Mouse (Mus musculus) adrenal gland, postnatal 25 days (tissue): ENCODE results near the gene Olfr1377. TPM values are rescaled to one million over a fixed set of nuclear protein-coding genes. Genes with fewer than 3 reads are reported as not detected.
"Not testable (repeated sequence)": the region's sequence is repeated elsewhere in the genome, so short reads cannot be mapped to it uniquely, and the experiment has no call there.

ENCODE experiments used
- DNase-seq: peaks from one replicate; pipeline ENCODE4 v3.0.0; 2021; ENCODE audit warnings: mixed read lengths
- long read RNA-seq: library from polyadenylated mRNA; stranded (forward); transcript quantifications from one replicate; pipeline ENCODE4 v2.0.0, GENCODE M21; 2021
- total RNA-seq: library from RNA; stranded (reverse); gene quantifications from 2 replicates; pipeline ENCODE4 v1.2.3, GENCODE M21; 2021

The Olfr1377 gene
- not detected in 2 replicates for total RNA-seq
- long read RNA-seq = 0 reads

DNA sequence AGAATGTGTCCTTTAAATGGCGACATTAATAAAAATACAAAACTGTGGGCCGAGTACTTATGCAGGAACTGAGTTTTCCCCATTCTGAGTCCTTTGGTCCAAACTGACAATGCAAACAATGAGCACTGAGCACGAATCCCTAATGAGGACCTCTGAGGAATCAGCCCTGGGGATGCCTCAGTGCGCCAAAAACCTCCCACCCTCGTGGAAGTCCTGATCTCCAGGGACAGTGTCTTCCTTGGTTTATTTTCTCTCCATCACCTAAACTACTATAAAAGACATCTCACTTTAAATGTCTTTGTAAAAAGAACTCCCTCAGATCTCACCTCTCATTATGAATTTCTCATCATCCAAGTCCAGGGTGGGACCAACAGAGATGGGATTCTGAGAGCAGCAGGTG lies at the start of gene Olfr1377:
Olfr1377 (plus strand) TSS at position 301 of the 400 bp plus-strand sequence.
- DNase-seq = no peak

DNA sequence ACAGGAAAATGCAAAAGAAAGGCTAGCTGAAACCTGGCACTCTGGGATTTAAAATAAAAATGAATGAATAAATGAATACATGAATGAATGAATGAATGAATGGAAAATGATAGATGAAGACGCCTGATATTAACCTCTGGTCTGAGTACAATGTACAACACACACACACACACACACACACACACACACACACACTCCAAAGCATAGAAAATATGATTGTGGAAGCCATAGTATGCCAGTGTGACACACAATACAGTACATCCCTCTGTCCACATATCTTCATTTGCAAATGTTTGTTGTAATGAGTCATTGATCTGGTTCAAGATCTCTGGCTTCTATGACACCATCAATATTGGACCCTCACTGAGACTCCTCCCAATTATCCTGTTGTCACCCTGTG lies 49.7 kb upstream of the Olfr1377 start:
- no peak for DNase-seq

DNA sequence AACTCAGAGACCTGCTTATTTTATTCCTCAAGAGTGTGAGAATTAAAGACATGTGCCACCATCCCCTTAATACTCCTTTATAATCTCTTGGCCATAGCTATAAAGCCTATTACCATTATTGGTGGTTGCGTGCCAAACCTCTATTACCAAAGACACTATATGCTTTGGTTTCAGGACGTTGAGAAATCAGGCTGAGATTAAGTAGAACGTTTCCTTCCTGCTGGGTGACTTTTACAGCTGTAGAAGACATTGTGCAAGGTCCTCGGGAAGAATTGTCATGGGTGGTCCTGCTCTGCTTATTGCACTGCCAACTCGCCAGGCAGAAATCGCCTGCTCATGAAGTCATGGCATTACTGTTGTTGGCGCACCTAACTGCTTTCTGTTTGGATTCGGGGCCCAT lies 43.3 kb upstream of the Olfr1377 start:
- no peak for DNase-seq

DNA sequence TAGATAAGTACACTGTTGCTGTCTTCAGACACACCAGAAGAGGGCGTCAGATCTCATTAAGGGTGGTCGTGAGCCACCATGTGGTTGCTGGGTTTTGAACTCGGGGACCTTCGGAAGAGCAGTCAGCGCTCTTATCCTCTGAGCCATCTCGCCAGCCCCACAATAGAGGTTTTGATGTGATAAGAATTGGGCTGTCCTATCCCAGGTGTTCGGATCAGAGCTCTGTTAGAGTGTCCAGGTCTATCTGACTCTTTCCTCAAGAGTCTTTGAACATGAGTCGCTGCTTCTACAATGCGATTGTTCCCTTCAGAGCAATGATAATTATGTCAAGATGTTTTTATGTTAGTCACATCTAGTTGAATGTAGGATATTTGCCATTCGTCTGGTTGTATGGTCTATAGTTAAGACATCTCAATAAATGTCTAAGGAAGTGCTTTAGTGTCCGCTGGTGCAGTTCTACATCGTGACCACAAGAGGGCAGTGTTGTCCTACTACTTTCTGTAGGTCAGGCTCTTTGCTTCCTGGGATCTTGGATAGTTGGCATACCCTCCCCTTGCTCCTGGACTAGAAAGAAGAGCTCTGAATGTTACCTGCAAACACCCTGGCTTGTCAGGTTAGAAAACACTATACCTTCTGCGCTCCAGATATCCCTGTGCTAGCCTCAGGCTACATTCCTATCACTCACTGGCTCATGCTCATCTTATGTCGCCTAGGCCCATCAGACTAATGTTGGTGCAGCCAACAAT lies 42.0 kb upstream of the Olfr1377 start:
- no peak for DNase-seq

DNA sequence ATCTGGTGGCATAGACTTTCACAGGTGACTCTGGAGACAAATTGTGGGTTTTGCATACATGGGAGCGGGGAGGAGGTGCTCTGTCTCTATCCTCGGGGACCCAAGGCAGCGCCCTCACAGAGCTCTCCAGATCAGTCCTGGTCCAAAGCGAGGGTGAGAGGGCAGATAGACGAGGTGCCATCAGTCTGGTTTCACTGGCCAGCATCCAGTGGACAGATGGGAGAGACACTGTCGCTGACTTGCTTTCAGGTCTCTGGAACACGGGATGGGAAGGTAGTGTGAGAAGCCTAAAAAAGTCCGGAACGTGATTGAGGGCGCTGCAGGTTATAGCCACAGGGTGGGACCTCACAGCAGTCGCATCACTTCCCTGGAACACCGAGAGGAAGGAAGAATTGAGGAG lies 39.4 kb upstream of the Olfr1377 start:
- DNase-seq = no peak

DNA sequence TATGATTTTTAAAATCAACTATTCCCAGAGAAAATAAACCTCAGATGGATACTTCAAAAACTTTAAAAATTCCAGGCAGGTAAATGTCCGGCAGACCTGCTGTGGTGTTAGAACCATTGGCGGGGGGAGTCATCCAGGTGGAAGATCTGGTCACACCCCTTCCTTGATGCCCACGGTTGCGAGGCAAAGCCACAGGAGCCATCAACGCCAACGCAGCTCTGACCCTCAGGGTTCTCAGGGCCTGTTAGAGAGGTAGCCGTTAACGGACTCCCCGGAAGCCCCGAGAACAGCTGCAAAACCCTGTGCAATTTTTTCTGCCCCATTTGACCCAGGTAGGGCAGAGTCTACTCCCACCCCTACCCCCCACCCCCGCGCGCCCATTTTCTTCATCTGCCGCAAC lies 38.3 kb upstream of the Olfr1377 start, which contains the start of gene 4933414I15Rik:
4933414I15Rik (minus strand) TSS at position 260 of the 400 bp plus-strand sequence.
- no peak for DNase-seq

DNA sequence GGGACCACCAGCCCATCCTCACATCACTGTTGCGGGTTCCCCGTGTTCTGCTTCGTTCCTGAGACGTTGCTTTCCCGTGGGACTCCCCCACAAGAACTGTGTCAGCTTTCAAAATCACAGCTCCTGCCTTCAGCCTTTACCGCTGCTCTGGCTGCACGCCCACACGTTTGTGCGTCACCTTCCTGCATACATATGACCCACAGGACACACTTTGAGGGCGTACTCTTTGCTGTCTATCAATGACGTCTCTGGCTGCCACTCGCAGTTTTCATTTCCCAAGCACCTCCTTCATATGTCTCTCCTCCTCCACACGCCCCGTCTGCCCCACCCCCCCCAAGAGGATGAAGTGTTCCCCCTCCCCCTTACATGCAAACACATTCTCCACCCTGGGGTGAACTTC lies 29.5 kb upstream of the Olfr1377 start:
- peak; percentile 30 for DNase-seq

DNA sequence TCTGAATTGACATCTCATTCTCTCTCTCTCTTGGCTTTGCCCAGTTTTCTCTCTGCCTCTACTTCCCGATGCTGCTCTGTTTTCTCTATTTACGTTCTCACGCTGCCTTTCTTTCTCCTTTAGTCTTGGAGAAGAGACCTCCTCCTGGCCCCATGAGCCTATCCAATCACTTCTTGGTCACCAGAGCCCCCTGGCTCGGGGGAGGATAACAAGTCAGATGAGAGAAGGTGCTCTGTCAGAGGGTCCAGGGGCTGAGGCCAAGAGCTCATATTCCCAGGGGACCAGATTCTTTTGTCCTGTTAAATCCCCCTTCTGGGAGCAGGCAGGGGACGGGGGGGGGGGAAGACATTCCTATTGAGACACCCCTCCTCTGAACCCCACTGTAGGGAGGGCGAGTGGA lies 28.1 kb upstream of the Olfr1377 start, which contains the start of gene Prop1:
Prop1 (minus strand) TSS at position 101 of the 400 bp plus-strand sequence.
- DNase-seq = no peak

DNA sequence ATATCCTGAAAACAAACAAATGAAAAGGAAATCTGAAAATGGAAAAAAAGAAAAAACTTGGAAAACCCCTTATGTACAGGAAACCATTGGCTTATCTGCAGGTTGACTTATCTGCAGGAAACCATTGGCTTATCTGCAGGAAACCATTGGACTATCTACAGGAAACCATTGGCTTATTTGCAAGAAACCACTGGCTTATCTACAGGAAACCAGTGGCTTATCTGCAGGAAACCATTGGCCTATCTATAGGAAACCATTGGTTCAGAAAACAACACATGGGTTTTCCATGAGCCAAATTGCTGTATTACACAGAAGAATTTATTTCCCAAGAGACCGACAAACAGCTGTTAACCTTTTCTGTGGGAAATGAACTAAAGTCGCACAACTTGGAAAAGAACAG lies 16.9 kb upstream of the Olfr1377 start:
- DNase-seq = no peak

DNA sequence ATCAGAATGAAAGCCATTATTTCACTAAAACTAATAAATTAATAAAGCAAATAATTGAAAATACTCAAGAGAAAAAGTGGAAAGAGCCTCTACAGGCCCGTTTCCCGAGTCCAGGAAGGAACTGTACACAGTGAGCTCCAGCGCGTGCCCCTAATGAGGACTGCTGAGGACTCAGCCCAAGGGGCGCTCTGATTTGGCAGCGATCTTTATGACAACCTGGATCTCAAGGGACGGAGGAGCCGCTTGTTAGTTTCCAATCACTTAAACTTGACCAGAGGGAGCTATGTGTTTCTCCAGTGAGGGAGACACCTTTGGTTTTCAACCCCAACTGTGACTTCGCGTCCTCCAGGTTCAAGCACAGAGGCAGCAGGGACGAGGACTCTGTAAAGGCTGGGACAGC lies 15.5 kb upstream of the Olfr1377 start, which contains the start of gene Olfr1378:
Olfr1378 (plus strand) TSS at position 301 of the 400 bp plus-strand sequence.
- DNase-seq = no peak

DNA sequence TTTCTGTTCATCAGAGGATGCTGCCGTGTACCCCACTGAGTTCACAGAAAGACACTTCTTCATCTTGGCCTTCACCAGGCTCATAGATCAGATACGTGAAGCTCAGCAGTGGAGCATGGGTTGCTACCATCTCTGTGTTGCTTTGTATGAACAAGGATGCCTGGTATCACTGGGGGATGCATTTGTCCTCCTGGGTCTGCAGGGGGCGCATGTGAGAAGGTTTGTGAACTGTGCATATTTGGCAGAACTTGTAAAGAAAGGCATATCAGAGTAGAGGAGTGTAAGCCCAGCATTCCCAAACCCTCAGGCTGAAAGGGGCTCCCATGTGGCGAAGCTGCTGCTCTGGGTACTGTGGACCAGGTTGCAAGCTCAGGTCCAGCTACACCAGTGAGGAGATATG lies 4.6 kb upstream of the Olfr1377 start:
- DNase-seq = peak; percentile 46

DNA sequence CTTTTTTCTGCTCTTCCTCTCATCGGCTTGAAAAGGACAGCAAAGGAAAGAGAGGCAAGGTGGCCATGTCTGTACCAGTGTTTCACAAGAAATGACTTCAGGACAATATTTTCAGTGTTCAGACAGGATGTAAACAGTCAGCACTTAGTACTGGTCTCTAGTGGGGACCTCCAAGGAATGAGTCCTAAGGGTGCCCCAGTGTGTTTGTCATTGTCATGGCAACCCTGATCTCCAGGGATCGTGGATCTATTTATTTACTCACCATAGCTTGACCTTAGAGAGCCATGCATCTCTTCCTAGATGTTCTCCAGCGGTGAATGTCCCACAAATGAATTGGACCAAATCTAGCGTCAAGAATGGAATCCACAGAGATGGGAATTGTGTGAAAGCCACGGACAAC lies 21.5 kb downstream of the Olfr1377 start, which contains the start of gene Olfr51:
Olfr51 (plus strand) TSS at position 301 of the 400 bp plus-strand sequence.
- no peak for DNase-seq

DNA sequence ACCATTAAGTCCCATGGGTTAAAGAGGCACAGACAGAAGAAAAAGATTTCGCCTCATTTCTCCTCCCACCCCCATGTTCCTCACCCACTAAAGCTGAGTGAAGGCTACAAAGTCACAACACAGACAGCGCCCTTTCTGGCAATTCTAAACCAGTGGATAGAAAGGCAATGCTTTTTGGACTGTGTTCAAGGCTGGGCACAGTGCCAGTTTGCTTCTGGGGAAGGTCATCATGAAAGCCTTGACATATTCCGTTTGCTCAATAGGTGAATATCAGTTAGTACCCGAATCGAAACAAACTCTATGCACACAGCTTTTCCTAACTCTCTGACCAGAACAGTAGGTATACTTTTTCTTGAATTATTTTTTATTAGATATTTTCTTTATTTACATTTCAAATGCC lies 30.1 kb downstream of the Olfr1377 start:
- peak; percentile 93 for DNase-seq

DNA sequence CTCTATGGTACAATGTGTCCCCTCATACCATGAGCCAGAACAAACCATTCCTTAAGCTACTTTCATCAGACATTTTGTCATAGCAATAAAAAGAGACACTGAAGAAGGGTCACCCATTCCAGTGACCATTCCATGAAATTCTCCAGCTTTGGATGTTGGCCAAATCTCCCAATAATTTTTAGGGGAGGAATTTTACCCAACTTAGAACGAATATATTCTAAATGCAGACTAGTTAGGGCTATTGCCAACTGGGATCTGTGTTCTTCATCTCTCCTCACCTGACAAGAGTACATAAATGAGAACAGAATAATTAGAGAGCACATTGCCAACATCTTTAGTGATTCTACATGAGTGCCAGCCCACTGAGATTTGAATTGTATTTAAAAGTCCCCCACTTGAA lies 32.2 kb downstream of the Olfr1377 start, which contains the start of gene Olfr54:
Olfr54 (plus strand) TSS at position 301 of the 400 bp plus-strand sequence.
- no peak for DNase-seq

DNA sequence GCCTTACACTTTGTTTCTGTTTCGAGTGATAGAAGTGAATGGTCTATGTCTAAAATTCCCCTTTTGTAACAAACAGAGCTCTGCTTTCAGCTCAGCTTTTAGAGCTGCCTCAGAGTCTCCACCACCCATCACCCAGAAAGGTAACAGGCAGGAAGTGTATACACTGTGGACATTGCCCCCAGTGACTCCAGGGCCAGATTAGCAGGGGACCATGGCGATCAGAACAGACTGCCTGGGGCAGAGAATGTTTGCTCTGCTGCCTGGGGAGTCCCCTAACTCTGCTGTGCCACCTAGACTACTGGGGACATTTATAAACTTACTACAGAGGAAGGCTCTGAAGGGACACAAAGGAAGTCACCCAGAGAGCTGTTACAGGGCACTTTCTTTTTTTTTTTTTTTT lies 34.6 kb downstream of the Olfr1377 start:
- no peak for DNase-seq

DNA sequence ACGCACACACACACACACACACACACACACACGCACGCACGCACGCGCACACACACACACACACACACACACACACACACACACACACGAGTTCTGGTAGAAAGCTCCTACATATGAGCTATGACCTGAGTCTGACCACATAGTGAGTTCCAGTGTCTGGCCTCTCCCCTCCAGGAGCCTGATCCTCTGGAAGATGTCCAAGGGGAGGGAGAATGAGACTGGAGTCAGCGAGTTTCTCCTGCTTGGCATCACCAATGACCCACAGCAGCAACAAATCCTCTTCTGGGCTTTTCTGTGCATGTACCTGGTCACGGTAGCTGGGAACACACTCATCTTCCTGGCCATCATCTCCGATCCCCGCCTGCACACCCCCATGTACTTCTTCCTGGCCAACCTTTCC lies 45.0 kb downstream of the Olfr1377 start:
- not testable (repeated sequence) for DNase-seq

DNA sequence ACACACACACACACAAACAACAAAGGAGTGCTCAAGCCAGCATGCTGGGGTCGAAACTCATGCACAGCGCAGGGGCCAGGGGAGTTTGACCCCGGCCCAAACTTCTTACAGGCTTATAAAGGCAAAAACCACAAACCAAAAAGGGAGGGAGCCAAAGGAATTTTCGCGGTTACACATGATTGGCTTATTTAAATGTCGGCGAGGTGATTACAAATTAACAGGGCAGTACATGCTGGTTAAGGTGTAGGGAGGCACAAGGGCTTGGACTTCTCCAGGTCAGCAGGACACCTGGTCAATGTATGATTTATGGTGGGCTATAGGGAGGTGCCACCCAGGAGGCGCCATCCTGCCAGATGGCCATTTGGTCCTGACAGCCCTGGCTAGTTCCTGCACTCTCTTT lies 47.6 kb downstream of the Olfr1377 start:
- not testable (repeated sequence) for DNase-seq

DNA sequence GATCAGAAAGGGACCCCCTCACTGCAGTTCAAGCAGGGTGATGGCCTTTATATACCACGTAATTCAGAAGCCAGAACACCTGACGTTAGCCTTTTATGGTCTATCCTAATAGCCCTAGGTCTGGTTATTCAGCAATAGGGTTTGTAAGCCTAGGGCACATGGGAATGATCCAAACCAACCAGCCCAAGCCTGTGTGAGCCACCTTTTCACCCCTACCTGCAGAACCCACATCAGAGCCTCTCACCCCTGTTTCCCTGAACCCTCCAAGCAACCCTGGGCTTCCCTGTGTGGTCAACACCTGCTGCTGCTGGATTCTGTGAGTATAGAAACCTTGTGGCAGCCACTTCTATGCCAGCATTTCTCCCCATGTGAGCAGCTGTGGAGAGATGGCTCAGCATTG lies 48.5 kb downstream of the Olfr1377 start:
- no peak for DNase-seq

DNA sequence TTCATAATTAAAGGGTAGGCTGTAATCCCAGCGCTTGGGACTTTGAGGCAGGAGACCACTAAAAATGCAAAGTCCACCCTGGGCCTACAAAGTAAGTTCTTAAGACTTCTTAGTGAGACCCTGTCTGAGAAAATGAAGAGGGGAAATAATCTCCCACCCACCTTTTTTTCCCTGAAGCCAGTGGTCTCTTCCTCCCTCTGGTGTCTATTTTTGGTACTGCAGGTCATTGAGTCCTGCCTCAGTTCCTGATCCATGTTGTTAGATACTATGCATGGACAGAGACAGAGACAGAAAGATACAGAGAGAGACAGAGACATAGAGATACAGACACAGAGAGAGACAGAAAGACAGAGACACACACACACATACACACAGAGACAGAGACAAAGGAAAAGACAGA lies 51.1 kb downstream of the Olfr1377 start:
- DNase-seq = no peak

DNA sequence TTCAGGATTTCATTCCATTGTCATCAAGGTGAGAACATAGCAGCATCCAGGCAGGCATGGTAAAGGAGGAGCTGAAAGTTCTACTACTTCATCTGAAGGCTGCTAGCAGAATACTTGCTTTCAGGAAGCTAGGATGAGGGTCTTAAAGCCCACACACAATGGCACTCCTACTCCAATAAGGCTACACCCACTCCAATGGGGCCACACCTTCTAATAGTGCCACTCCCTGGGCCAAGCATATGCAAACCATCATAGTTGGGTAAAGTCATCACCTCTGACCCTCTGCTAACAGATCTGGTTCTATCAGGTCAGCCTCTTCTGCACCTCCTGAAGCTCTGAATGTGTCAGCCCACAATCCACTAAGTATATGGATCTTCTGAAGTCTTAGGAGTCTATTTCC lies 52.4 kb downstream of the Olfr1377 start:
- not testable (repeated sequence) for DNase-seq

DNA sequence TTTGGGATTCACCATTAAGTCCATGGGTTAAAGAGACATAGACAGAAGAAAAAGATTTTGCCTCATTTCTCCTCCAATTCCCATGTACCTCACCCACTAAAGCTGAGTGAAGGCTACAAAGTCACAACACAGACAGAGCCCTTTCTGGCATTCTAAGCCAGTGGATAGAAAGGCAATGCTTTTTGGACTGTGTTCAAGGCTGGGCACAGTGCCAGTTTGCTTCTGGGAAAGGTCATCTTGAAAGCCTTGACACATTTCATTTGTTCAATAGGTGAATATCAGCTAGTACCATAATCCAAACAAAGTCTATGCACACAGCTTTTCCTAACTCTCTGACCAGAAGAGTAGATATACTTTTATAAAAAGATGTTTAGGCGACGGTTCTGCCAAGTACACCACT lies 54.2 kb downstream of the Olfr1377 start:
- peak; percentile 85 for DNase-seq
